Mouse (Mus musculus) testis, postnatal 10 days (tissue): ENCODE measurements around the gene H60b.
"Not testable (repeated sequence)": the region's sequence is repeated elsewhere in the genome, so short reads cannot be mapped to it uniquely, and the experiment has no call there.

Source experiments
- DNase-seq: peaks from one replicate; pipeline ENCODE4 v3.0.0; 2021; ENCODE audit warnings: low spot score

Gene H60b

GRCm38 (mm10) chr10:22165328-22166003 is 7.1 kb downstream of the H60b start:
- not testable (repeated sequence) for DNase-seq

GRCm38 (mm10) chr10:22166025-22166424 is 7.6 kb downstream of the H60b start:
- not testable (repeated sequence) for DNase-seq

- not testable (repeated sequence) for DNase-seq
Observed at GRCm38 (mm10) chr10:22167061-22167460, 8.7 kb downstream of the H60b start.

GRCm38 (mm10) chr10:22169116-22169515 is 10.7 kb downstream of the H60b start:
- DNase-seq, result not testable (repeated sequence)

- not testable (repeated sequence) for DNase-seq
Observed at GRCm38 (mm10) chr10:22172431-22173334, 14.3 kb downstream of the H60b start.

GRCm38 (mm10) chr10:22173335-22174189 is 15.2 kb downstream of the H60b start:
- not testable (repeated sequence) for DNase-seq

GRCm38 (mm10) chr10:22174190-22174487 is 15.8 kb downstream of the H60b start:
- DNase-seq, result not testable (repeated sequence)

GRCm38 (mm10) chr10:22176515-22176914 is 18.1 kb downstream of the H60b start:
- not testable (repeated sequence) for DNase-seq

- not testable (repeated sequence) for DNase-seq
Observed at GRCm38 (mm10) chr10:22191035-22191434, 32.6 kb downstream of the H60b start.

- not testable (repeated sequence) for DNase-seq
Observed at GRCm38 (mm10) chr10:22201352-22201751, 43.0 kb downstream of the H60b start.

- not testable (repeated sequence) for DNase-seq
Observed at GRCm38 (mm10) chr10:22202784-22203583, 44.6 kb downstream of the H60b start.

GRCm38 (mm10) chr10:22206443-22206842 is 48.1 kb downstream of the H60b start:
- DNase-seq, result not testable (repeated sequence)

- peak; percentile 68 for DNase-seq
Observed at GRCm38 (mm10) chr10:22212012-22212696, 53.8 kb downstream of the H60b start.

- DNase-seq, result not testable (repeated sequence)
Observed at GRCm38 (mm10) chr10:22223474-22224349, 65.3 kb downstream of the H60b start.

GRCm38 (mm10) chr10:22265060-22265459 is 106.7 kb downstream of the H60b start:
- no peak for DNase-seq

GRCm38 (mm10) chr10:22270879-22271786 is 112.7 kb downstream of the H60b start:
- DNase-seq, result not testable (repeated sequence)

- not testable (repeated sequence) for DNase-seq
Observed at GRCm38 (mm10) chr10:22272914-22273683, 114.7 kb downstream of the H60b start.
